1 mouse cellular context compared by ENCODE assay signal in the genomic region with DNA sequence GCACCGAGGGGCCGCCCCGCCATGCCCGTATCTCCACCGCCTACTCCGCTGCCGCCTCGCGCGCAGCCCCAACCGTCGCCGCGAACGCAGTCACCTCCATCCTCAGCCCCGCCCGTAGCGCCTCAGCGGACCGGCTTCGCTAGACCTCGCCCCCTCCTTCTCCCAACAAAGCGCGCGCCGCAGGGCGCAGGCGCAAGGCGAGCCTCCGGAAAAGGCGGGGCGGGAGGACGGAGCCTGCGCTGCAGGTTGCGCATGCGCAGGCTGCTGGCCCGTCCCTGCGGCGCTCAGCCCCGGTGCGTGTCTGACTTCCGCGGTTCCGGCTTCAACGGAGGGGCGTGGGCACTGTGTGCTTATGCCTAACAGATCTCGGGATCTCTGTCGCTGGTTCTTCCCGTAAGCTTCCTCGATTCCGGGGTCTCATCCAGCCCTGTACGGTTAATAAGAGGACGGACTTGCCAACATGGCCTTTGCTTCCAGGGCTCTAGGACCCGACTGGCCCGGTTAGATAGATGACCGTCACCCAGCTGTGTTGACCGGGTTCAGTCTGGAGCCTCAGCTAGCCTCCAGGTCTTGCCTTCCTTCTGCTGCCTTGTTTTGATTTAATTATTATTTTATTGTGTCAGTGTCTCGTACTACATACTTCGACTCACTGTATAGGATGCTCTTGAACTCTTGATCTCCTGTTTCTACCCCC.
TF ChIP-seq lines count a peak whose summit lies in the region.

A gene (minus strand): TSS at position 201 of the 694 bp plus-strand sequence.

TF ChIP-seq in MEL, 35 proteins besides CTCF, POLR2A, EP300 and RAD21 (continued from another document):
- no peak for TF ChIP-seq TAL1 (IDR thresholded peaks at IDR 0.05; ENCODE audit: low read length)
- no peak for TF ChIP-seq POLR2AphosphoS5 (IDR thresholded peaks at IDR 0.05; ENCODE audit: borderline replicate concordance, low read depth, low read length)
- TF ChIP-seq TCF12 (IDR thresholded peaks at IDR 0.05; ENCODE audit: low read depth, low read length), result 0 out of 2 replicates have a peak, but pooled peaks have one; percentile 7
- peak; percentile 96 for TF ChIP-seq ELF1 (IDR thresholded peaks at IDR 0.05; ENCODE audit: low read depth, low read length)
- TF ChIP-seq ZNF384 (IDR thresholded peaks at IDR 0.05; ENCODE audit: low read depth, low read length), result no peak
- no peak for TF ChIP-seq GATA1 (IDR thresholded peaks at IDR 0.05; ENCODE audit: low read depth, low read length)
- no peak for TF ChIP-seq SMC3 (IDR thresholded peaks at IDR 0.05; ENCODE audit: low read depth, low read length)
- no peak for TF ChIP-seq USF2 (IDR thresholded peaks at IDR 0.05; ENCODE audit: borderline replicate concordance in 1 of 2, insufficient read depth in 1 of 2, low read depth in 1 of 2, low read length in 2 of 2)
- TF ChIP-seq MYB (IDR thresholded peaks at IDR 0.05; ENCODE audit: low read depth, low read length), result no peak
- TF ChIP-seq MXI1 (IDR thresholded peaks at IDR 0.05; ENCODE audit: low read depth, low read length), result peak; percentile 89
- no peak for TF ChIP-seq RCOR1 (IDR thresholded peaks at IDR 0.05; ENCODE audit: low read depth, low read length)
- TF ChIP-seq CHD2 (IDR thresholded peaks at IDR 0.05; ENCODE audit: low read length), result no peak
